Mouse (Mus musculus) layer of hippocampus, adult 8-10 months (tissue): Measurements from ENCODE around the gene Clec2e. TPM values are rescaled to one million over a fixed set of nuclear protein-coding genes. Genes with fewer than 3 reads are reported as not detected.

Experiments used
- DNase-seq, 2 experiments: peaks; one replicate each; pipeline ENCODE4 v3.0.0; 2022; ENCODE audit warnings: low spot score in 2 of 2
- total RNA-seq, 4 experiments: library from RNA; stranded (reverse); gene quantifications; 2 replicates each; pipeline ENCODE4 v1.2.4; 2022

The Clec2e gene
- total RNA-seq, 4 experiments from 2014 or later, result not detected

DNA sequence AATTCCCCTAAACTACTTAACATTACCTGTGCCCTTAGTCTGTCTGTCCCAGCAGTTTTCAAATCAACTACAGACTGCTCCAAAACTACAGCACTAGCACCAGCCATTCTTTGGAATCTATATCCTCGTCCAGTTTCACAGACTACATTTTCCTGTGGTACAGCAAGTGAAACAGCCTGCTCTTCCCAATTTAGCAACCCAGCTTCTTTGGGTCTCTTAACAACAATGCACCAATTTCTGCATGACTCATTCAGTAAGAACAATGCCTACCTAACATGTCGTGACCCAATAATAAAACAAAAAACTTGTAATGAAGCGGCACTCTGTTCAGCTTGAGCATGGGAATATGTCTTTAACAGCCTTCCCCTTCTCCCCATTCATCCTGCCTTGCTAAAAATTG is 35.3 kb downstream of the Clec2e start:
- no peak for DNase-seq

DNA sequence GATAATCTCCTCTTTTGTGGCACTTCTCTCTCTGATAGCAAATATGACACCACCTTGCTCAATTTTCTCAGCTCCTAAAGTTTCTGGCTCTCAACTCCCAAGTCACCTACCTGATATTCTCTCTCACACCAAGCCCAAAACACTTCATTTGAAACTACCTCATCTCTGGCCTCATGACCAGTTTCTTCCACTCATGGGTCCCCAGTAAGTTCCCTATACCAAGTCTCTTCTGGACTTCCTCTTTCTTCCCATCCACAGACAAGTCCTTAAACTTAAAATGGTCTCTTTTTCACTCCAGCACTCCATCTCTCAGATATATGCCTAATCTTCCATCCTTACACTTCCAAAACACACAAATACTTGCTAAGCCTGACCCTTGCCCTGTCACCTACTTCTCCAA is 42.7 kb downstream of the Clec2e start:
- DNase-seq, result no peak

DNA sequence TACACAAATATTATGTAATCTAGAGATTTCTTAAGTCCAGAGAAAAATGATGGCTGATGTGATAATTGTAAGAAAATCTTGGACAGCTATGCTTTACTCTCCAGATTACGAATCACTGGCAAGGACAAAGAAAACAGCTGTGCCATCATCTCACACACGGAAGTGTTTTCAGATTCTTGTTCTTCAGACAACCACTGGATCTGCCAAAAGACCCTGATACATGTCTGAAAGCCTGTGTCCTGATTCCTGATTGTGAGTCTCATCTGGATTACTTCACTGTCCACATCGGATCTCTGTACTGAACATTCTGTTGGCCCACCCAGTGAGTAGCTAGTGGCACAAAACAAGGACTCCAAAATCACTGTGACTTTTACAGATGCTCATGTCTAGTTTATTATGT is 44.5 kb downstream of the Clec2e start:
- DNase-seq, result no peak

DNA sequence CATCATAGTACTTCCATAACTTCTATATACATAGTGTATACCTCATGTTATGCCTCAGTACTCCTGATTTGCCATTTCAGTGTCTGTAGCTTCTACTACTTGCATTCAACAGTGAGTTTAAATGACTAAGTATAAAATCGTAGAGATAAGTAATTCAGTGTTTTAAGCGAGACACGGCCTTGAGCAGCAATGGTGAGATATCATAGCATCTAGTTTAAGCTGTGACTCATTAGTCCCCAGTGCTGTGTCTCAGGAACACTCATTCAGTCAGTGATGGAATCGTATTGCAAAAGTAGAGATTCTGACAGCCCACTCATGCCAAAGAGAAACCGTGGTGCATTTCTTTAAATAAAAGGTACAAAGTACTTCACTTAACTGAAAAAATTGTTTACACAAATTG is 49.0 kb downstream of the Clec2e start:
- DNase-seq, result no peak

DNA sequence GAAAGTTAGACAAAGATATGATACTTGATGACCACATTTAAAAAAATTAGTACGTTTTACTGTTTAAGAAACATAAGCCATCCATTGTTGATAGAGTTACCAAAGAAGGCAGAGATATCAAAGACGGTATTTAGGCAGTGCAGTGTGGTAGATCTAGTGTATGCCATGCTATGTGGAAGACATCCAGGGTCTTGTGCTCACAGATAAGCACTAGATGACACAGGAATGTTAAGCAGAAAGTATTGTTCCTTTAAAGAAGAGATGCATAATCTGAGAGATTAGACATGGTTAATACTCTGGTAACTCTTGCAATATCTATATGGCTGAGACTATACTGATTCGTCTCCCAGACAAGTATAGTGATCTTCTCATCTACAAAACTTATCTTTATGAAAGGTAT is 49.6 kb downstream of the Clec2e start:
- no peak for DNase-seq

DNA sequence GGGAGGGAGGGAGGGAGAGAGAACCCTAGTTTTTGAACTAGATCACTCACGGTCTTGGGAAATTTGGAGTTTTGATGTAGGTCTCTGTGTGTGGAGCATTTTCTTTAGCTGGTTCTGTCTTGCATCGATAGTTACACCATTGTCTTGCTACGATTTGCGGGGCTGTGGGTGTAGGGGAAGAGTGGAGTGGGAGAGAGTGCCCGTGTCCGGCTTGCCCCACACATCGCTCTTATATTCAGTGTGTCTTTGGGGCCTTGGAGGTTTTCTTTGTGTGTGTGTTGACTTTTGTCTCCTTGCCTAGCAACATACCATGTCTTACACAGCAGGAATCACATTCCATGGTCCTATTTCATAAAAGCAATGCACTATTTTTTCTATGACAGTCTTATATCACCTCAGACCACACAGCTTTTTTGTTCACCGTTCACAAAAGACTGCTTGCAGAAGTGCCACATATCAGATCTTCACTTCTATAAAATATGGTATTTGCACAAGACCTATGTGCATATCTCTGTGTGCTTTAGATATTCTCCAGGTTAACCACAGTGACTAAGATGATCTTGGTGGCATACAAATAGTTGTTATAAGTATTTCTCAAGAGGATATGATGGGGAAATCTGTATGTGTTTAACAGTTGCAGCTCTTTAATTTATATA is 51.0 kb downstream of the Clec2e start:
- no peak for DNase-seq

DNA sequence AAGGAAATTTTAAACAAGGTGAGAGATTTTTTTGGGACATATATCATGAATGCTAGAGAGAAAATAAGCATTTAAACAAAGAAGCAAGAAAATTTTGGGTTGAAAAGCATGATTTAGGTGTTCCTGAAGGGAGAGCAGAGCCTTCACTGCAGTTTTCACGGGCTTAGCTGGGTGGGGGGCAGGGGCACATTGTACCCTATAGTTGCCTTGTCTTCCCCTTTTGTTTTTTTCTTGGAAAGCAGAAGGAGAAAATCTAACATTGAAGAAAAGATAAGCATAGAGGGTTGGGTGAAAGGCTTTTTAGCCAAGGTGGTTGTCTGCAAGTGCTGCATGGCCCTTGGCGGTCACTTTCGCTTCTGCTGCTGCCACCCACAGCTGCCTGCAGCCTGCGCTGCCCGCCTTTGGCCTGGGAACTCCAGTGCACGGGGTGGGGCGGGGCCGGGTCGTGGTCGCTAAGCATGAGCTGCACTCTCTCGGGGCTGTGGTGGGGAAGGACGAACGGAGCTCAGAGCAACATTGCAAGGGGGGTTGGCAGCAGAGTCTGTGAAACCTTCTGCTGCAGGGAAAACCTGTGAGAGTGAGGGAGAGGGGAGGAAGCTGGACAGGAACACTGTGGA is 51.7 kb downstream of the Clec2e start:
- DNase-seq, result no peak

DNA sequence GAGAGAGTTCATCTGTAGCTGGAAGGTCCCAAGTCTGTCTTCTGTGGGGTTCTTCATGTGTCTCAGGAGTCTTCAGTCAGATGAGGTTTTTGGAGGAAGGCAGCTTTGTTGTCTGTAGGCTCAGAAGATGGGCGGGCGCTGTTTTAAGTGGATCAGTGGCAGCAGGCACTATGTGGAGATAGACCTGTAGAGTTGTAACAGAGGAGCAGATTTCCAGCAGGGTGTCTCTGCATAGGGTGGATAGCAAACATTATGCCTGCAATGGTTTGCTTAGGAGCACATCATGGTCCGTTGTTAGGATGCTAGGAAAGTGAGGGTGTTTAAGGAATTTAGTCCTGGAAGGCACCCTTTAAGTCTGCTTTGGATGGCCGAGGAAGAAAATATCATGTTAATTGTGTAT is 52.3 kb downstream of the Clec2e start:
- DNase-seq, result no peak

DNA sequence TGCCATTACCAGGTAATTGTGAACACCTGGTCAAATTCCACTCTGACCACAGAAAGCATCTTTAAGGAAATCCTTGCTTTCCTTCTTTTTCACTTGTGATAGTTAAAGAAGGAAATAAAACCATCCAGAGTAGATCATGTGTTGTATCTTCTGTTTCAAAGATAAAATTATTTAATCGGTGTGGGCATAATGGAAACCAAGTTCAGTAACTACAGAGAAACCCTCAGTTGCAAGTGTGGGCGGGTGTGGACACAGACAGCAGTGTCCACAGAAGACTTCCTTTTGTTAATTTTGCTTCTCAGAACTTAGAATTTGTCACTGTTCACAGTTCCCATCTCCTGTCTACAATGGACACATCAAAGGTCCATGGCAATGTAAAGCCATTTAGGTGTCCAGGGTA is 55.1 kb downstream of the Clec2e start, which contains the start of gene Klrb1f:
Gene Klrb1f, plus strand, starts transcription at position 301 of the 400 bp plus-strand sequence.
- no peak for DNase-seq

DNA sequence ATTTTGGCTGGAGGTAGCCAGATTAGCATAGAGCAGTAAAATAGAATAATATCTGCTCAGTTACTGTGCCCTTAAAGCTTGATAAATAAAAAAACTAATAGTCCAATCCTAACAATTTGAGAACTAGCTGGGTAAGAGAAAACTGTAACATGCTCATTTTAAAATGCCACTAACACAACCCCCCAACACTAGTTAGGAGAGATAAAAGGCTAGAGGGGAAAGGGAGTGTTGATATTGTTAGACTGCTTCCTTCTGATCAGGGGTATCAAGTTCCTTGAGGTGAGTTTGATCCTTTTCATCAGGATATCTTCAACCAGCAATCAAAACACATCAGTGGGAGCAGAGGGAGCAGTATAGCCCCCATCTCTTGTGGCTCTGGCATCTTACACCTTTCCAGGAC is 58.2 kb downstream of the Clec2e start:
- DNase-seq, result no peak

Other genes with a start within 250 kb of the Clec2e start
- gene Clec2i, start 213.3 kb downstream of the Clec2e start, total RNA-seq, result not detected
- 1 to 10 TPM; 2.0 to 2.9 (median 2.1) TPM for gene BC035044, start 209.8 kb downstream of the Clec2e start, total RNA-seq
- 1 to 10 TPM in 1 of 4 experiments, under 1 TPM in 1, not detected in 2; 0.69 to 1.0 TPM for gene Clec2g, start 166.5 kb downstream of the Clec2e start, total RNA-seq
- gene Klrb1f, start 55.0 kb downstream of the Clec2e start, total RNA-seq, result not detected
- 1 to 10 TPM; 6.9 to 9.8 (median 8.9) TPM for gene Clec2d, start 79.7 kb upstream of the Clec2e start, total RNA-seq
- gene Cd69, start 174.5 kb upstream of the Clec2e start, total RNA-seq, result not detected
- gene 4922502D21Rik, start 230.9 kb upstream of the Clec2e start, total RNA-seq, result not detected
- under 1 TPM in 2 of 4 experiments, not detected in 2; 0.16 to 0.70 TPM for gene Clec12a, start 241.8 kb upstream of the Clec2e start, total RNA-seq